Mouse (Mus musculus): ENCODE measurements around the gene Jade2.

Jade2 gene

GRCm38 (mm10) chr11:51857081-51857671, at the start of gene Jade2:
Gene Jade2 (minus strand): TSS chr11:51857653.
- peak; percentile 89 for DNase-seq (ENCODE audit: low read depth)

DNA sequence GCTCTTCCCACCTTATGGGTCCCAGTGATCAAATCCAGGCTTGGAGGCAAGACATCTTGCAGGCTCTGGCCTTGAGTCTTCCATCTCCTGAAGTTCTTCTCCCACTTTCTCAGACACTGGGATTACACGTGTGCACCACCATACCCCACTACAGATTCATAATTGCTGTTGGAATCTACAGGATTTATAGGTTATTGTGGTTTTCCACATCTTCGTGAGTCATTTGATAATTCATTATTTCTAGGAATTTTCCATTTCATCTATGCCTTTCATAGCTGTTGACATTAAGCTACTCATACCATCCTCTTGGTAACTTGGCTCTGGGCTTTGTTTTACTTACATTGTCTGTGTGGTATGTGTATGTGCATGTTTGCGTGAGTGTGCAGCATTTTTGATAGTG, 46.8 kb upstream of the Jade2 start:
- DNase-seq (ENCODE audit: low read depth): peak; percentile 36

DNA sequence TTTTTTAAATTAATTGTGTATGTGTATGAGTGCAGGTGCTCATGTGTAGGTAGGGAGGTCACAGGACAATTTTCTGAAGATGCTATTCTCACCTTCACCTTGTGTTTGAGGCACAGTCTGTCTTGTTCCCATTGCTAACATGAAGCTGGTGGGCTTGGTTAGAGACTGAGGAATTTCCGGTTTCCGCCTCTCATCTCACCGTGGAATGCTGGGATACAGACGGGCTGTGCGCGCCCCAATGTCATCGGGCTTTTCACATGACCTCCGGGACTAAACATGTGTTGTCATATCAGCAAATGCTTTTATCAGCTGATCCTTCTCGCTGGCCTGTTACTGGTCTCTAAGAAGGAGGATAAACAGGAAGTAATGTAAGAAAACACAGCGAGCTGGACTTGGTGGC, 42.2 kb upstream of the Jade2 start:
- no peak for DNase-seq (ENCODE audit: low read depth)

DNA sequence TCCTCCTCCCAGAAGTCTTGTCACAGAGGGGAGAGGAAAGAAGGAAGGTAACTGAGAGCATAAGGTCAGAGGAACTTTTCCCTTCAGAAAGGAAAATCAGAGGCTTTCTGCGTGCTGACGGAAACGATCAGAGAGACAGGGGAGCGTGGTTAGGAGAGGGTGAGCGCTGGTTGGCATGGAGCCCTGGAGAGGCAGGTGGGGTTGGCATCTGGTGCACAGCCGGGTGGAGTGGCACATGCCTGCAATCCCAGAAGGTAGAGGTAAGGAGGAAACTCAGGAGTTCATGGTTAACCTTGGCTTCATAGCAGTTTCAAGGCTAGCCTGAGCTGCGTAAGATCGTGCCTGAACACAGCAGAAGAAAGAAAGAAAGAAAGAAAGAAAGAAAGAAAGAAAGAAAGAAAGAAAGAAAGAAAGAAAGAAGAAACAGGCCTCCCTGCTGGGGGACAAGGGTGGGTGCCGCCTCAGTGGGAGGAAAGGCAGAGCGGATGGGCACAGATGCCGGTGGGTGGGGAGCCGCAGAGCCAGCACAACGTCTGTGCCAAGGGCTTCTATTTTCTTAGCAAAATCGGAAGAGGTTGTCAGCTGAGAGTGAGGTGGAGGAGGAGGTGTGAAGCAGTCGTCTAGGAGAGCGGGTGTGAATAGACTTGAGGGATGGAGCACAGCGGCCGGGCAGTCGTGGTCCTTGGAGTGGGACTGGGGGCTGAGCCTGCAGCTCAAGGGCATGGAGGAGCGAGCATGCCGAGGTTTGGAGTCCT, 41.0 kb upstream of the Jade2 start:
- DNase-seq (ENCODE audit: low read depth): no peak

GRCm38 (mm10) chr11:51897311-51897710, 39.9 kb upstream of the Jade2 start:
- no peak for DNase-seq (ENCODE audit: low read depth)

DNA sequence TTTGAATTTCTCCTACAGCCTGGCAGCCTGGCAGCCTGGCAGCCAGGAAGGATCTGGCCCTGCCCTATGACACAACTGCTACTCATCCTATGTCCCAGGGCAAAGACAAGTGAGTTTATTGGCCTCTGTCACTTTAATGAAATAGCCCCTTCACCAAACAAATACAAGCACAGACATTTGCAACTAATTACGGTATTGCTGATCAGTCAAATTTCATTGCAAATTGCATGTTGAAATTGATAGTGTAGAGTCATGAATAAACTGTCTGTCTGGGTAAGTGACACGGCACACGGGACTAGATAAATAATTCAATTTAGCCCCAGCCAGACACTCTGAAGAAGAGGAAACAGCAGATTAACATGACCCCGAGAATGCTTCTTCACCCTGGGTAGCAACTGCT, 38.6 kb upstream of the Jade2 start:
- no peak for DNase-seq (ENCODE audit: low read depth)

DNA sequence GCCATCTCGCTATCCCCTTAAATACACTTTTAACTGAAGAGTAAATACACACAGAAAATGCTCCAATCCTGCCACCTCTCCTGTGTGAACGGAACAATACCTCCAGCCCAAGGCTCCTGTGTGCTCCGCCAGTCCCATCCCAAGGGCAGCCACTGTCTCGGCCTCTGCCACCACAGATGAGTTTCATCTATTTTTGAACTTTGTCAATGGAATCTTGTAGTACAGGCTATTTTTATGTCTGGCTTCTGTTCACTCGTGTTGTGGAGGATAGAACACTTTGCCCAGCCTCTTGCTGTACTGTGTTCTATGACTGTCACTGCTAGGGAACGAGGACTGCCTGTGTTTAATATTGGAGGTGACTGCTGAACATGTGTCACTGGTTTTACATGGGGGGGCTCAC, 28.2 kb upstream of the Jade2 start:
- DNase-seq (ENCODE audit: low read depth): no peak

- peak; percentile 30 for DNase-seq (ENCODE audit: low read depth)
These were observed 26.6 kb upstream of the Jade2 start for GRCm38 (mm10) chr11:51884092-51884491.

DNA sequence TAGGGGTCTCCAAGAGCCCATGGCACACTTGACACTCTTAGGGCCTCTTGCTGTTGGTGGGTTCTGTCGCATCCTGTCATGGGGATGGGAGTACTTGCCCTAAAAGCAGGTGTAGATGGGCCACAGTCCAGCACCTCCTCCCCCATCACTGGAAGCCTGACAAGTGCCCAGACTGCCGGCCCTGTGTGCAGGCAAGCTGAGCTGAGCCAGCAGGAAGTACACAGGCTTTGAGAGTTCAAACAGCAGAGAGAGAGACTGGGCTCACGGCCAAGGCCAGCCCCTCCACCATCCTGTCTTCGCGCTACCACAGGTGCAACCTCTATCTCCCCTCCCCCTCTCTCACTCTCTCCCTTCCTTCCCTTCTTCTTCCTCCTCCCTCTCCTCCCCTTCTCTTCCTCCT, 26.2 kb upstream of the Jade2 start:
- peak; percentile 47 for DNase-seq (ENCODE audit: low read depth)

- DNase-seq (ENCODE audit: low read depth): no peak
These were observed 24.3 kb upstream of the Jade2 start for GRCm38 (mm10) chr11:51881776-51882175.

- peak; percentile 80 for DNase-seq (ENCODE audit: low read depth)
These were observed 23.7 kb upstream of the Jade2 start for GRCm38 (mm10) chr11:51881041-51881730.

DNA sequence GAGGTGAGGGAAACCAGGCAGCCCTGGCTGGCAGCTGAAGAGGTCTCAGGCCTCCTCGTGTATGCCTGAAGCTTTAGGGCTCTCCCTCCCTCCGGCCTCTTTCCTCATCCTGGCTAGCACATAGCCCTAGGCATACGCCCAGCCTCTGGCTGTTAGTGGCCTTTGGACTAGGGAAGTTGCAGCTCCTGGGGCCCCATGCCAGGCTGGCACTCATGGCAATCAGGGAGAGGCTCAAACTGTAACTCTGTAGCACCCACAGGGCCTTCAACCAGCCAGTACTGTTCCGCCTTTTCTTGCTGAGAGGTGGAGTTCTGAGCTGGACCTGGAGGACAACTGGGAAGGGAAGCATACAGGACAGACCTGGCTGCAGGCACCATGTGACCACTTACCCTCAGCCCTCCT, 19.5 kb upstream of the Jade2 start:
- DNase-seq (ENCODE audit: low read depth): peak; percentile 51

DNA sequence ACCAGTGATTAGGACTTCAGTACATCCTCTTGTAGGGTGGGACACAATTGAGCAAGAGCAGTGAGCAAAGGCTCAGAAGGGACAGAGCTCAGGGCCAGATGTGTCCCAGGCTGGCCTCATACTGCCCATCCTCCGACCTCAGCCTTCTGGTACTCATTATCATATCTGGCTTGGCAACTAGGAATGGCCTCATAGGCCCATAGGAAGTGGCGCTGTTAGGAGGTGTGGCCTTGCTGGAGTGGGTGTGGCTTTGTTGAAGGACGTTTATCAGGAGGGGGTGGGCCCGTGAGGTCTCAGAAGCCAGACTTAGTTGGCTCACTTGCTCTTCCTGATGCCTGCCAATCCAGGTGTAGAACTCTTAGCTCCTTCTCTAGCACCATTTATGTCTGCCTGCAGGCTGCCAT, 18.3 kb upstream of the Jade2 start:
- peak; percentile 56 for DNase-seq (ENCODE audit: low read depth)

- peak; percentile 95 for DNase-seq (ENCODE audit: low read depth)
These were observed 17.6 kb upstream of the Jade2 start for GRCm38 (mm10) chr11:51875086-51875485.

DNA sequence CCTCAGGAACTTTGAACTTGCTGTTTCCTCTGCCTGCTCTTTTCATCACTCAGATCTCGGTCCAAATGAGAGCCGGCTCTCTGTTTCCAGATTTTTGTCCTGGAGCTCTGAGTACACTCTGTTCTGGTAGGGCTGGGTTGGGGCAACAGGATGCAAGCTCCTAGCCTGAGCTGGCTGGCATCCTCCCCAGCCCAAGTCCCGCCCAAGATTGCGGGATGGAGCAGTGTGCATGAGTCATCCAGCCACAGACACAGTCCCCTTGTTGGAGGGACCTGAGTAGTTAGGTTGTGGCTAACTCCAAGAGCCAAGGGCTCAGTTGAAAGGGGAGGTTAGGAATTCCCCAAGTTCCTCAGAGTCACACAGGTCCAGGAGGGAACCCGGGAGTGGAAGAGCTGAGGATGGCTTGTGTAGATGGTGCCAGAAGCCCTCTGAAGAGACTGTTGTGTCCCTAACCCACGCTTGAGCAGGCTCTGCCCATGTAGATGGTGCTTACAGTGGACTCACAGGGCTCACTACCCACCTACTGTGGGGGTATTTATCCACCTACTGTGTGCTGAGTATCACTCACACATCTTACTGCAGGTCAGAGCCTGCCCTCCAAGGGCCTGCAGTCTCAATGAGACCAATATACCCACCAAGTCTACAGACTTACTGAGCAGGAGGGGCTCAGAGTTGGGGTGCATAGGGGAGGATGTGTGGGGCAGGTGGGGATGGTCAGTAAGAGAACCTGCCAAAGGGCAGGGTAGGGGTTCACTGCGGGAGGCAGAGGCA, 17.0 kb upstream of the Jade2 start:
- peak; percentile 96 for DNase-seq (ENCODE audit: low read depth)

DNA sequence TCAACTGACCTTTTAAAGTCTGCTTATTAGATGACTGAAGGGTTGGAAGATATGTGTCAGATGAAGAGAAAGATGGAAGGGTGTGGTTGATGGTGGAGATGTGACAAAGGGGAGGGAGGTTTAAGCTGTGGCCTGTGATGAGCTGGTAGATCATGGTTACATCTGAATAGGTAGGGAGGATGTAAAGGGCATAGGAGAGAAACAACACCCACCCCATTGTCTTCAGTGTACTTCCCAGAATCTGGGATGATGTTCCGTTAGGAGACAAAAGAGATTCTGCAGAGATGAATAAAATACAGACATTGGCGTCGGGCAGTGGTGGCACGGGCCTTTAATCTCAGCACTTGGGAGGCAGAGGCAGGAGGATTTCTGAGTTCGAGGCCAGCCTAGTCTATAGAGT, 15.7 kb upstream of the Jade2 start:
- DNase-seq (ENCODE audit: low read depth): no peak

DNA sequence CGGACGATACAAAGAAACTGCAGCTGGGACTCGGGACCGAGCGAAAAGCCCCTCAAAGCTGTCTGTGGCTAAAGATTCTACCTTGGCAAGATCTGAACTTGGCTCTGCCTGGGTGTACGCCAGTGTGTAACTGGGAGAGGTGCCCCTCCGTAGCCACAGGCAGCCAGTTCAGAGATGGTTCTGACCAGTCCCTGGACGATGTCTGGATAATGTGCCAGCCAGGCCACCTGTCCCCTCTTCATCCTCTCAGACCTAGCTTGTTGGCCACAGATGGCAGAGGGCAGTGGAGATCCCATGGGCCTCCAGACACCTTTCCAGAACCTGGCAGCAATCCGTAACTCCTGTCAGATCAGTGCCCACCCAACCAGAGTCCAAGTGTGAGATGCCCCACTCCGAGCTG, 9.8 kb upstream of the Jade2 start:
- DNase-seq (ENCODE audit: low read depth): no peak

DNA sequence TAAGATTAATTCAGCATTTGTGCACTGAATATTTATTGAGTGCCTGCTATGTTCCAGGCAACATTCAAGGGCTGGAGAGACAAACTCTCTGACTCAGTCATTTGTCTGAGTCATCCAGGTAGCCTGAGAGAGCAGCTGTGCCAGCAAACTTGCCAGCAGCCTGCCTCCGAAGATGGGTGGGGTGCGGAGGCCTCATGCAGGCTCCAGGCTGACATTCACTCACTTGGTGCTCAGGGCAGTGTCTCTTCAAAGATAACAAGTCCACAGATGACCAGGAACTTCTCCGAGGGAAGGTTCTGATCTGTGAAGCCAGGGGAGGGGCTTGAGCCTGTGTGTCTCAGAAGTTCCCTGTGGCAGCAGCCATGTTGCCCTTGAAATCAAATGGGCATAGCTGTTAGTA, 8.6 kb upstream of the Jade2 start:
- DNase-seq (ENCODE audit: low read depth): peak; percentile 54

- DNase-seq (ENCODE audit: low read depth): no peak
These were observed 3.2 kb upstream of the Jade2 start for GRCm38 (mm10) chr11:51860666-51861065.

- DNase-seq (ENCODE audit: low read depth): no peak
These were observed 2.1 kb upstream of the Jade2 start for GRCm38 (mm10) chr11:51859561-51859960.

DNA sequence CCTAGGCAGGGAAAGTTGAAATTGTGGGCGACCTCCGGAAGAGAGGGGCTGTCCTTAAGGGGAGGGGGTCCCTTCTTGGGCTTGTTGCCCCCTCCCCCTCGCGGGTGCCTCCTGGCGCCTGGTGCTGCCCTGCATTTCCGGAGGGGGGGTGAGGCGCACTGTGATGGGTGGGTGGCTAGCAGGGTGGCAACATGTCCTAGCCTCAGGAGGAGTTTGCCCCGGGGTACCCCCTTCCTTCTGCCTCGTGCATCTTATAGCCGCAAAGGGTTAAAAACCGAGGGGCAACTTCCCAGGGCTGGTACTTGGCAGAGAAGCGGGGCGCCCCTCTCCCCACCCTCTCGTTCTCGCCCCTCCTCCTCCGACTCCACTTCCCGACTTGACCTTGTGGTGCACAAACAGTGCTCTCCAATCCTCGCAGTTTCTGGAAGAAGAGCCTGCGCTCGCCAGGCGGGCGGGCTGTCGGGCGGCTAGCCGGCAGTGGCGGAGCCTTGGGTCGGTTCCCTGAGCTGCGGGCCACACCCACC, 1.1 kb upstream of the Jade2 start:
- peak; percentile 77 for DNase-seq (ENCODE audit: low read depth)

DNA sequence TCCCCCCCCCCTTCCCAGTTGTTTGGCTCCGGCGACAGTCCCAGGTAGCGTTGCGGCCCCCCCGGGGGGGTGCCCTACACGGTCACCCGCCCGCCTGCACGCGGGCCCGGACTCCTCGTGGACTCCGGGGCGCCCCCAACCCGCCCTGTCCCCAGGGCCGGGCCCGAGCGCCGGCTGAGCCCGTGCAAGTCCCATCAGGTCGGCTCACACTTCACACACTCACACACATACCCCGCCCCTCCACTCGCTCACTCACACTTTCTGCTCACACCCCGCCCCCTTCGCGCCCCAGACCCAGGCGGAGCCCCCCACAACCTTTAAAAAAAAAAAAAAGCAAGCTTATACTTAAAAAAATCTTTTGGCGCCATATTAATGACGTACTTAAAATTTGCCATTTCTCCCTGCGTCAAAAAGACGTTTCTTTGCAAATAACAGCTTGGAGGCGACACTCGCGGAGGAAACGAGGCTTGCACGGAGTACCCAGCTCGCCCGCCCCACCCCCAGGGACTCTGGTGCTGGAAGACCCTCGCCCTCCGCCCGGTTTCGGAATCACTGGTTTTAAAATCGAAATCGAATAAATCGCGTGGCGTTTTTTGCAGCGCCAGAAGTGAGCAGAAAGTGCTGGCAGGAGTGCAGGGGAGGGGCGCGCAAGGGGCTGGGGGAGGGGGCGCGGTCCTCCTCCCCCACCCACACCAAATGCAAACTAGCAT, 520 bp upstream of the Jade2 start:
- DNase-seq (ENCODE audit: low read depth): peak; percentile 84
